Mouse (Mus musculus): ENCODE data around the gene Mesd.

The Mesd gene

GRCm38 (mm10) chr7:83884021-83884658 lies at the start of gene Mesd, which contains the start of gene Tlnrd1:
TSS of gene Mesd (plus strand) at chr7:83884466.
TSS of gene Tlnrd1 (minus strand) at chr7:83884305.
- no peak for DNase-seq (ENCODE audit: extremely low read depth, low read depth, low spot score)

- no peak for DNase-seq (ENCODE audit: extremely low read depth, low read depth, low spot score)
Measured at GRCm38 (mm10) chr7:83838525-83839224, 45.6 kb upstream of the Mesd start.

GRCm38 (mm10) chr7:83840076-83840475 lies 44.2 kb upstream of the Mesd start:
- DNase-seq (ENCODE audit: extremely low read depth, low read depth, low spot score): no peak

GRCm38 (mm10) chr7:83842486-83843259 lies 41.6 kb upstream of the Mesd start:
- DNase-seq (ENCODE audit: extremely low read depth, low read depth, low spot score): no peak

GRCm38 (mm10) chr7:83844807-83845206 lies 39.5 kb upstream of the Mesd start:
- no peak for DNase-seq (ENCODE audit: extremely low read depth, low read depth, low spot score)

DNA sequence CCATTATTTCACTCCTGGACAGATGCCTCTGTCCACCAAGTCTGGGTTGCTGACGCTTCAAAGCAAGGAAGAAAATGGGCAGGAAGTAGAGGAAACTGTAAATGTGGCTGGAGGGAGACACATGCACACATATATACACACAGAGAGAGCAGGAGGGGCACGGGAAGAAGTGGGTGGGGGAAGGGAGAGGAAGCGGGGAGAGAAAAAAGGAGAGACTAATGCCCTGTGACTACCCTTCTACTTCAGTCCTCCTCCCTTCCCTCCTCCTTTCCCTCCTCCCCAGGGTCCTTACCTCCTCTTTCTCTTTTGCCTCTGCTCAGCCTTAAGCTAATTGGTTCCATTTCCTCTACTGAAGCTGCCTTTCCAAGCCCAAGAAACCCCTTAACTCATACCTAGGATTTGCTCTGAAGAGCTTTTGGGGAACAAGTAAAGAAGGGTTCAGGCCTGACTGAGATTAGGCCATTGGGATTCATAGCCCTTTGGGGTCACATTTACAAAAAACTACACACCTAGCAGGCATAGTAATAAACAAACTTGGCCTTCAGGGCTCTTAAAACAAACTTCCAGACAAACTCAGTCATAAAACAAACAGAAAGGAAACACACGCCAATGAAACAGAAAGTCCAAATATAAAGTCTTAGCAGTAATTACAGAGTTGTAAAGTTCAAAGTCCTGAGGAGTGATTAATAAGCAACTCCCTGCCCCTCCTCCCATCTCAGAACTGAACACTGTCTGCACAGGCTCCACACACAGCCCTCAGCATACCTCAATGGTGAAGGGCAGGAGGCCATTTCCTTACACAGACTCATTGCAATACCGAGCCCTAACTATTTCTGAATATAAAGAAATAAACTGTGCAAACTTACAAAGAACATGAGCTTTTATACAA lies 36.8 kb upstream of the Mesd start:
- DNase-seq (ENCODE audit: extremely low read depth, low read depth, low spot score): no peak

DNA sequence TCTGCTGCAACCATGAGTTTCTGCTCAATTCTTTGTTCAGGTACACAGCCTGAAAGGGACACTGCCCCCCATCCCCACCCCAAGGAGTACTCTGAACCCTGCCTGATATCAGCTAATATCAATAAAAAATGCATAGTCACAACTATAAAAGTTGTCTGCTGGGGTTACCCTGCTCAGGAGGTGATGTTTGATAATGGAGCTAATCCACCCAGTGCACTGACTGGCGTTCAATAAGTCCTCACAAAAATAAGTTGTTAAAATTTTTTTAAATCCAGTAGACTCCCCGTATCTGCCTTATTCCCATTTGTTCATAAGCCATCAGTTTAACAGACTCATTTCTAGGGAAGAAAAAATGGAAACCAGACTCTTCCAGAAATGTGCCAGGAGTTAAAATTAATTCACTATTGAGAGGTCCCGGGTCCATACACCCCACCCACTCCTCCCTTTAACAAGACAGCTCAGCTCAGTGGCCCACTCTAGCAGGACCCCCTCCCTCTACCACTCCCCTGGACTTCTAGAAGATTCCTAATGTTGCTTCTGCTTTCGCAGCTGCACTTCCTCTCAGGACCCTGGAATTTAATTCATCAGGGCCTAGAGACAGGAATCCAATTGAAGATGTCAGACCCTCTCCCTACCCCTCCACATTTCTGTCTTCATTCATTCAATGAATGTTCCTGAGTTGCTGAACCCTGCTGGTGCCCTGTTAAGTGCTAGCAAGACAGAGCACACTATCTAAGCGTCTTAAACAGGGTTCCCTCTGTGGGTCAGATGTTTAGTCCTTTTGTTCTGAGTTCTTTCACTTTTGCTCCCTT lies 32.5 kb upstream of the Mesd start:
- no peak for DNase-seq (ENCODE audit: extremely low read depth, low read depth, low spot score)

- no peak for DNase-seq (ENCODE audit: extremely low read depth, low read depth, low spot score)
Measured at GRCm38 (mm10) chr7:83852381-83853380, 31.6 kb upstream of the Mesd start.

DNA sequence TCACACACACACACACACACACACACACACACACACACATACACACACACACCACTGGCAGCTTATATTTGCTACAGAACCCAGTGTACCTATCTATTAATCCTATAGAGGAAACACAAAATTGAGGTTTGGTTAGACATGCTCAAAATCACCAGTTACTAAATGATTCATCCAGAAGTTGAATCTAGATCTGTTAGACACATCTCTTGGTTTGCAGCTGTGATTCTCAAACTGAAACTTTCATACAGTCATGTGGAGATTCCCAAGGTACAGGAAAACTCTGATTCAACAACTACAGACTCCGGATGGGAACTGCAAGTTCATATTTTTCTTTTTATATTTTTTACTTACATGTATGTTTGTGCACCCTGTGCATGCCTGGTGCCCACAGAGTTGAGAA lies 29.1 kb upstream of the Mesd start:
- no peak for DNase-seq (ENCODE audit: extremely low read depth, low read depth, low spot score)

DNA sequence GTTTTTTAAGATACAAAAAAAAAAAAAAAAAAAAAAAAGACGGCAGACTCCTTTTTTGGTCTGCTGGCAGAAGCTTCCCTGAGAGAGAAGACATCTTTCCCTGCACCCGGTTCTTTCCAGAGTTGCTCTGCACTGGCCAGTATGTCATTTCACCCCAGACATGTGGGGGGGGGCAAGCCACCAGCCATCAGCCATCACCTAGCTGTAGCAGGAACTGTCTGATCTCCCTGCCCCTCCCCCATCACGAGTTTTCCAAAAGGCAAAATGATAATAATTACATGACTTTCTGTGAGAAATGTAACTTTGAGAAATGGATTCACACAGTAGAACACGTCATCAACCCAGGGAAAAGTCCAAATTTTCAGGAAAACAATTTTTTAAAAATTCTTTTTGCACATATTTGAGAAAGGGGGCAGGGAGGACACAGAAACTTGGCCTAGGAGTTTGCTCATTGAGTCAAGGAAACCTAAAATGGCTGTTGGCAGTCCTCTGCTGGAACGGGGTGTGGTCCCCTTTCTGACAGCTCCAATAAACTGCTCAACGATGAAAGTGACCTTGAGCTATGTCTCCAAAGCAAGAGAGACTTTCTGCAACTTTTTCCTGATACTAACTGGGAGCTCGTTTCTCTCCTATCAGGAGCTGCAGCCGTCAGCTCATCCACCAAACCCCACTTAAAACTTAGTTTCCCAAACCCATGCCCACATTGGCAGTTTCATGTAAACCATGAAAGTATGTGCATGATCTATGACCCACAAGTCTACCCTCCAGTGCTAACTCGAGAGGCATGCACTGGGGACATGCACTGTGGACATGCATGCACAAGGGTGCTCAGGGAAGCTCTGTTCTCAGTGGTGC lies 27.7 kb upstream of the Mesd start:
- no peak for DNase-seq (ENCODE audit: extremely low read depth, low read depth, low spot score)

GRCm38 (mm10) chr7:83857208-83857488 lies 27.1 kb upstream of the Mesd start:
- no peak for DNase-seq (ENCODE audit: extremely low read depth, low read depth, low spot score)

DNA sequence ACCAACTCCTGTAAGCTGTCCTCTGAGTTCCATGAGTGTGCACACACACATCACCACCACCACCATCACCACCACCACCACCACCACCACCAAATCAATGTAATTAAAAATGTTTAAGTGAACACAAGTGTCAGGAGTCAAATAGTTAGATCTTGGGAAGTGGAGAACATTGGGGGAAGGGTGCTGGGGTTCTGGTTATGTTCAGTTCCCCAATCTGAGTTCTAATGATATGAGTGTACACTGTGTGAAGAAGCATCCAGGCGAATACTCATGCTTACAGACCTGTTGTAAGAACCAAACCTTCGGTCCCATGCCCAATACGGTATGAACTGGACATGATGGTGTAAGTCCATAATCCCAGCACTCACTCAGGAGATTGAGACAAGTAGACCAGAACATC lies 26.3 kb upstream of the Mesd start:
- DNase-seq (ENCODE audit: extremely low read depth, low read depth, low spot score): no peak

GRCm38 (mm10) chr7:83859378-83860083 lies 24.7 kb upstream of the Mesd start:
- no peak for DNase-seq (ENCODE audit: extremely low read depth, low read depth, low spot score)

DNA sequence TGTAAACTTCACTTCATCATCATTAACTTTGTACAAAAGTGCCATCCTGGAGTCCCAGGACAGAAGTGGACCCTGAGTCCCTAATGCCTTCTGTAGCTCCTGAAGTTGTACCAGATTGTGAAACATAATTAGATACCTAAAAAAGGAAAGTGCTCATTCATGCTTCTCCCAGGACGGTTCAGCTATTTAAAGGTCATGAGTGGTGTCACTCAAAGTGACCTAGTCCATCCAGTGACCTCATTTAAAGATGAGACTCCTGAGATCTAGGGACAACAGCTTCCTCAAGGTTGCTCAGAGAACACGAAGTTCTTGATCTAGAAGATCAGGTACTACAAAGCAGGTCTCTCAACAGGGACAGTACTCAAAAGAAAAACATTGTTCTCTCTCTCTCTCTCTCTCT lies 20.7 kb upstream of the Mesd start:
- no peak for DNase-seq (ENCODE audit: extremely low read depth, low read depth, low spot score)

- peak; percentile 73 for DNase-seq (ENCODE audit: extremely low read depth, low read depth, low spot score)
Measured at GRCm38 (mm10) chr7:83868200-83868599, 16.1 kb upstream of the Mesd start.

- DNase-seq (ENCODE audit: extremely low read depth, low read depth, low spot score): no peak
Measured at GRCm38 (mm10) chr7:83869839-83870543, 14.3 kb upstream of the Mesd start.

DNA sequence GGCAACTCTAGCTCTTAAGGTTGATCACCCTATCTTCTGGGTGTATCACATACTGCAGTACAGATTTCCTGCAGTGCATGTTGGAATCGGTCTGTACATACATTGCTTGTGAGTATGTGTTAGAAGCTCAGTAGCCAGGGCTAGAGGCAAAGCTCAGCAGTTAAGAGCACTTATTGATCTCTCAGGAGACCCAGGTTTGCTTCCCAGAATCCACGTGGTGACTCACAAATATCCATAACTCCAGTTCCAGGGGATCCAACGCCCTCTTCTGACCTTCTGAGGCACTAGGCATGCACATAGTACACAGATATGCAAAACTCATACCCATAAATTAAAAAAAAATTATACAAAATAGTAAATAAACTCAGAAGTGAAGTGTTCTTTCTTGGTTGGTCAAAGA lies 7.2 kb upstream of the Mesd start:
- DNase-seq (ENCODE audit: extremely low read depth, low read depth, low spot score): no peak
